Mouse (Mus musculus) CH12.LX (cell line): Measurements from ENCODE around the gene Tmem63b. TPM values are rescaled to one million over a fixed set of nuclear protein-coding genes. Genes with fewer than 3 reads are reported as not detected.
A peak's percentile ranks its signal among the peaks of the same experiment; 100 is the strongest.

Source experiments
- DNase-seq: peaks from one replicate; pipeline ENCODE4 v3.0.0-alpha.2; 2013; ENCODE audit errors: extremely low read depth
- H3K27ac ChIP-seq: 2 replicates; pipeline ENCODE4 v1.5.1; 2012; ENCODE audit warnings: low read depth, mild to moderate bottlenecking, control low read depth, moderate library complexity; ENCODE audit not compliant: insufficient read depth
- H3K27me3 ChIP-seq: replicated peaks from 2 replicates; pipeline ENCODE3; 2012; ENCODE audit warnings: inconsistent platforms
- H3K36me3 ChIP-seq, 2 experiments: replicated peaks in 1 of 2; 2 replicates each; pipeline versions ENCODE3 to v1.6.1; 2012; ENCODE audit warnings: inconsistent platforms in 1 of 2, low read length in 1 of 2, mild to moderate bottlenecking in 1 of 2, mixed read lengths in 1 of 2, moderate library complexity in 1 of 2; ENCODE audit not compliant: control insufficient read depth in 1 of 2, insufficient read depth in 1 of 2
- H3K4me1 ChIP-seq, 2 experiments: 2 replicates each; pipeline ENCODE4 v1.6.1; 2012; ENCODE audit warnings: inconsistent platforms in 1 of 2, moderate library complexity in 1 of 2; ENCODE audit not compliant: insufficient read depth in 2 of 2, control insufficient read depth in 1 of 2
- H3K4me2 ChIP-seq: 2 replicates; pipeline ENCODE4 v1.6.1; 2012; ENCODE audit warnings: low read depth, mild to moderate bottlenecking, control low read depth; ENCODE audit not compliant: poor library complexity, insufficient read depth, severe bottlenecking
- H3K4me3 ChIP-seq, 3 experiments: fragments of 150-350 bp in 1 of 3; sonication (generic) in 1 of 3; replicated peaks in 1 of 3; 2 replicates each; pipeline versions ENCODE3 to v1.5.1; 2011 to 2012; ENCODE audit warnings: low read depth in 2 of 3, low read length in 2 of 3, mild to moderate bottlenecking in 2 of 3, moderate library complexity in 2 of 3, control low read depth in 1 of 3, improper control_type of control experiment in 1 of 3, inconsistent platforms in 1 of 3, mixed read lengths in 1 of 3; ENCODE audit not compliant: poor library complexity in 1 of 3
- H3K79me2 ChIP-seq: replicated peaks from 2 replicates; pipeline ENCODE4 v1.6.1; 2012; ENCODE audit warnings: mild to moderate bottlenecking, moderate library complexity; ENCODE audit not compliant: control insufficient read depth, poor library complexity, insufficient read depth, severe bottlenecking; ENCODE audit errors: extremely low read depth
- H3K9ac ChIP-seq: 2 replicates; pipeline ENCODE4 v1.6.1; 2012; ENCODE audit warnings: low read depth, mild to moderate bottlenecking, control low read depth, moderate library complexity; ENCODE audit not compliant: insufficient read depth
- H3K9me3 ChIP-seq: replicated peaks from 2 replicates; pipeline ENCODE3; 2012; ENCODE audit warnings: low read length, inconsistent platforms, mixed read lengths
- CTCF ChIP-seq, 2 experiments: IDR thresholded peaks in 1 of 2; conservative IDR thresholded peaks in 1 of 2; 2 replicates each; pipeline ENCODE4 v1.5.1; 2011 to 2012; ENCODE audit warnings: low read depth in 2 of 2, low read length in 2 of 2, improper control_type of control experiment in 1 of 2, inconsistent platforms in 1 of 2, mild to moderate bottlenecking in 1 of 2, moderate library complexity in 1 of 2
- EP300 ChIP-seq: IDR thresholded peaks from 2 replicates; pipeline ENCODE4 v1.6.1; 2011; ENCODE audit warnings: low read length, improper control_type of control experiment
- ETS1 ChIP-seq: conservative IDR thresholded peaks from 2 replicates; pipeline ENCODE4 v1.6.1; 2012; ENCODE audit warnings: low read depth, mild to moderate bottlenecking, inconsistent platforms, low read length, improper control_type of control experiment, moderate library complexity
- GABPA ChIP-seq: IDR thresholded peaks from 2 replicates; pipeline ENCODE4 v1.6.1; 2012; ENCODE audit warnings: low read depth, low read length, improper control_type of control experiment, inconsistent platforms; ENCODE audit not compliant: insufficient replicate concordance
- HCFC1 ChIP-seq: IDR thresholded peaks from 2 replicates; pipeline ENCODE4 v1.6.1; 2012; ENCODE audit warnings: low read depth, mild to moderate bottlenecking, inconsistent platforms, low read length, improper control_type of control experiment
- JUN ChIP-seq: IDR thresholded peaks from 2 replicates; pipeline ENCODE4 v1.6.1; 2011; ENCODE audit warnings: low read depth, mild to moderate bottlenecking, low read length, improper control_type of control experiment, moderate library complexity; ENCODE audit not compliant: insufficient read depth
- KAT2A ChIP-seq: IDR thresholded peaks from 2 replicates; pipeline ENCODE4 v1.6.1; 2012; ENCODE audit warnings: low read length, improper control_type of control experiment, inconsistent platforms; ENCODE audit not compliant: insufficient replicate concordance
- MAFK ChIP-seq: IDR thresholded peaks from 2 replicates; pipeline ENCODE4 v1.6.1; 2011; ENCODE audit warnings: low read length, improper control_type of control experiment; ENCODE audit not compliant: insufficient replicate concordance
- MAX ChIP-seq: IDR thresholded peaks from 2 replicates; pipeline ENCODE4 v1.6.1; 2011; ENCODE audit warnings: low read length, improper control_type of control experiment
- MYC ChIP-seq: IDR thresholded peaks from 2 replicates; pipeline ENCODE4 v1.6.1; 2011; ENCODE audit warnings: low read depth, mild to moderate bottlenecking, improper control_type of control experiment, low read length
- NELFE ChIP-seq: IDR thresholded peaks from 2 replicates; pipeline ENCODE4 v1.6.1; 2011; ENCODE audit warnings: low read depth, low read length, improper control_type of control experiment
- NRF1 ChIP-seq: IDR thresholded peaks from 2 replicates; pipeline ENCODE4 v1.6.1; 2014; ENCODE audit warnings: low read depth, mild to moderate bottlenecking, inconsistent platforms, low read length, improper control_type of control experiment, moderate library complexity
- PAX5 ChIP-seq: IDR thresholded peaks from 2 replicates; pipeline ENCODE4 v1.6.1; 2012; ENCODE audit warnings: low read length, inconsistent platforms, mixed read lengths
- RAD21 ChIP-seq: IDR thresholded peaks from 2 replicates; pipeline ENCODE4 v1.6.1; 2011; ENCODE audit warnings: low read depth, mild to moderate bottlenecking, low read length, improper control_type of control experiment, moderate library complexity
- SIN3A ChIP-seq: IDR thresholded peaks from 2 replicates; pipeline ENCODE4 v1.6.1; 2012; ENCODE audit warnings: low read length, improper control_type of control experiment, inconsistent platforms
- SMC3 ChIP-seq: IDR thresholded peaks from 2 replicates; pipeline ENCODE4 v1.6.1; 2011; ENCODE audit warnings: low read depth, low read length, improper control_type of control experiment
- TBP ChIP-seq: conservative IDR thresholded peaks from 2 replicates; pipeline ENCODE4 v1.6.1; 2011; ENCODE audit warnings: low read depth, low read length, improper control_type of control experiment
- TCF12 ChIP-seq: IDR thresholded peaks from 2 replicates; pipeline ENCODE4 v1.6.1; 2014; ENCODE audit warnings: low read depth, mild to moderate bottlenecking, inconsistent platforms, low read length, improper control_type of control experiment
- UBTF ChIP-seq: IDR thresholded peaks from 2 replicates; pipeline ENCODE4 v1.6.1; 2012; ENCODE audit warnings: low read depth, mild to moderate bottlenecking, inconsistent platforms, low read length, improper control_type of control experiment, moderate library complexity
- dilution Hi-C: fragments of 300-500 bp; cut with MboI; formaldehyde crosslinking; loops from 2 replicates; pipeline ENCODE4 v1.14.3; 2020; ENCODE audit warnings: low sequenced_read_pairs; ENCODE audit not compliant: extremely low pct_unique_long_range_greater_than_20kb, extremely low pct_ligation_motif_present
- in situ Hi-C: fragments of 300-500 bp; cut with MboI; formaldehyde crosslinking; loops from 3 replicates; pipeline ENCODE4 v1.14.3; 2019; ENCODE audit warnings: low sequenced_read_pairs, low pct_ligation_motif_present, low pct_unique_long_range_greater_than_20kb, mixed read lengths
- polyA plus RNA-seq: library from polyadenylated mRNA; unstranded; fragments of >175 nt; gene quantifications from 2 replicates; pipeline ENCODE4 v1.2.1, GENCODE M21; 2012; ENCODE audit warnings: low read depth; ENCODE audit not compliant: insufficient read length
- total RNA-seq, 2 experiments: library from RNA; depleted of rRNA; stranded (reverse); fragments of 300-350 nt in 1 of 2; fragments of >200 nt in 1 of 2; gene quantifications; 2 replicates each; pipeline ENCODE4 v1.2.3; 2012 to 2014

The Tmem63b gene
- total and polyA plus RNA-seq, 3 experiments, result 3.5 to 10.3 (median 6.3) TPM

- Histone ChIP-seq H3K4me2 (0 out of 2 replicates have a peak overlapping the region, but pooled peaks have one; percentile 18), H3K79me2 (no peaks in the 10 kb centered on the region), H3K4me1 (peaks cover 9 to 25% of the 10 kb centered on the region in 2 experiments)
- dilution Hi-C loops, result no loop called here
- no peak for TF ChIP-seq TCF12
- TF ChIP-seq MAFK, result no peak
- TF ChIP-seq SIN3A, result no peak
- TF ChIP-seq UBTF, result no peak
- TF ChIP-seq RAD21, result peak; percentile 34
- TF ChIP-seq CTCF (conservative IDR thresholded peaks at IDR 0.05 in 1 of 2, IDR thresholded peaks at IDR 0.05 in 1 of 2; ENCODE audit: low read depth in 2 of 2, low read length in 2 of 2), result peak; percentile 80 to 86
- TF ChIP-seq TBP, result no peak
- TF ChIP-seq MYC, result no peak
- TF ChIP-seq NRF1, result no peak
- TF ChIP-seq GABPA, result no peak
- TF ChIP-seq SMC3, result peak; percentile 78
- TF ChIP-seq, all 38 proteins: peak for 3
- Histone ChIP-seq H3K9ac (no peak overlapping the region), H3K4me3 (no peak overlapping the region), H3K9me3 (peaks cover 3% of the 10 kb centered on the region), H3K36me3 (peaks cover 5 to 49% of the 10 kb centered on the region in 2 experiments), H3K27ac (no peak overlapping the region), H3K27me3 (no peaks in the 10 kb centered on the region)
- peak; percentile 51 for DNase-seq
- in situ Hi-C loops, result no loop called here
Measured at GRCm38 (mm10) chr17:45678106-45678505, 8.6 kb downstream of the Tmem63b start.

- no peak overlapping the region for H3K9ac ChIP-seq
- no peaks in the 10 kb centered on the region for H3K79me2 ChIP-seq
- no peaks in the 10 kb centered on the region for H3K9me3 ChIP-seq
- no peak overlapping the region for H3K27ac ChIP-seq
- dilution Hi-C loops, result no loop called here
- H3K4me1 ChIP-seq, result peaks cover 0 to under 1% of the 10 kb centered on the region in 2 experiments; a peak in 3 of 4 replicates
- TF ChIP-seq CTCF (conservative IDR thresholded peaks at IDR 0.05 in 1 of 2, IDR thresholded peaks at IDR 0.05 in 1 of 2; ENCODE audit: low read depth in 2 of 2, low read length in 2 of 2), result no peak
- TF ChIP-seq EP300, result no peak
- no peak for TF ChIP-seq KAT2A
- no peak for TF ChIP-seq MAX
- no peak for TF ChIP-seq JUN
- TF ChIP-seq ETS1, result no peak
- no peak for TF ChIP-seq NELFE
- no peak for TF ChIP-seq PAX5
- no peak for TF ChIP-seq TCF12
- no peak for TF ChIP-seq MYC
- no peak for TF ChIP-seq TBP
- TF ChIP-seq HCFC1, result no peak
- no peak for DNase-seq
- H3K4me3 ChIP-seq, result no peak overlapping the region
- peaks cover 5 to 72% of the 10 kb centered on the region in 2 experiments for H3K36me3 ChIP-seq
- no peaks in the 10 kb centered on the region for H3K27me3 ChIP-seq
- in situ Hi-C loops, result loop anchor here (5.0 to 25.0 kb wide), 2 partner anchors 45 to 185 kb away; partner anchors contain the start of gene Spats1
- H3K4me2 ChIP-seq, result no peak overlapping the region
Measured at GRCm38 (mm10) chr17:45672598-45672997, 14.1 kb downstream of the Tmem63b start.
